Mouse (Mus musculus): ENCODE results near the gene Jmjd1c. TPM values are rescaled to one million over a fixed set of nuclear protein-coding genes. Genes with fewer than 3 reads are reported as not detected.

The Jmjd1c gene
- polyA plus RNA-seq, 1 experiment = 22.7 TPM

DNA sequence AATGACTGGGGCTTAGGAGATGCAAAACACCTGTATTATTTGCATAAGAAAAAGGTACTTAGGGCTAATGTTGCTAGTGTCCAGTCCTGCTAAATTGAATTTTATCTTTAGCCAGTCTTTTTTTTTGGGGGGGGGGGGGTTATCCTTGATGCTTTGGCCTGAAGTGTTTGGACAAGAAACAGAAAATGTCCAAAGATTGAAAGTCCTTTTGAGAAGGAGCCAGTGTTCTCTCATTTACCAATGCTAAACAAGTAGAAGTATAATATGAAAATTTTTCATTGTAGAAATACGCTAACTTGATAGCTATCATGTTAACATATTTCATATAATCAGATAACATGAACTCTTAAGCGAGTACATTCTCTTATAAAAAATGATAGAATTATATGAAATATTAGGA lies 92.0 kb downstream of the Jmjd1c start:
- WGBS = 85% methylated on average over 2 of the region's 2 CpGs
- Histone ChIP-seq H3K36me3 (ENCODE audit: control insufficient read depth, insufficient read depth, low read length) (peaks cover 7% of the 10 kb centered on the region; the same call in 1 of the 2 replicates), H3K4me1 (ENCODE audit: control insufficient read depth, insufficient read depth, insufficient read length, low read length) (peaks cover 6% of the 10 kb centered on the region; the same call in 1 of the 2 replicates), H3K27ac (ENCODE audit: insufficient read depth, low read depth, low read length) (no peak overlapping the region), H3K27me3 (ENCODE audit: control insufficient read depth, insufficient read depth, low read length) (no peaks in the 10 kb centered on the region), H3K4me3 (ENCODE audit: low read depth, low read length) (no peak overlapping the region)
- TF ChIP-seq CTCF (IDR thresholded peaks at IDR 0.05; ENCODE audit: extremely low read depth, insufficient read length, insufficient replicate concordance, low read depth, low read length) = no peak
- no peak for TF ChIP-seq POLR2A (IDR thresholded peaks at IDR 0.05; ENCODE audit: low read depth, low read length)

- TF ChIP-seq CTCF (IDR thresholded peaks at IDR 0.05; ENCODE audit: extremely low read depth, insufficient read length, insufficient replicate concordance, low read depth, low read length) = no peak
- no peak for TF ChIP-seq POLR2A (IDR thresholded peaks at IDR 0.05; ENCODE audit: low read depth, low read length)
These were observed 93.1 kb downstream of the Jmjd1c start for GRCm38 (mm10) chr10:67189057-67189456.

GRCm38 (mm10) chr10:67190261-67190660 lies 94.3 kb downstream of the Jmjd1c start:
- Histone ChIP-seq H3K4me3 (ENCODE audit: low read depth, low read length) (no peak overlapping the region), H3K36me3 (ENCODE audit: control insufficient read depth, insufficient read depth, low read length) (peaks cover 11% of the 10 kb centered on the region), H3K4me1 (ENCODE audit: control insufficient read depth, insufficient read depth, insufficient read length, low read length) (peaks cover 6% of the 10 kb centered on the region; the same call in 1 of the 2 replicates), H3K27me3 (ENCODE audit: control insufficient read depth, insufficient read depth, low read length) (no peaks in the 10 kb centered on the region), H3K27ac (ENCODE audit: insufficient read depth, low read depth, low read length) (no peak overlapping the region)
- TF ChIP-seq POLR2A (IDR thresholded peaks at IDR 0.05; ENCODE audit: low read depth, low read length) (no peak), CTCF (IDR thresholded peaks at IDR 0.05; ENCODE audit: extremely low read depth, insufficient read length, insufficient replicate concordance, low read depth, low read length) (peak; percentile 46; the same call in 1 of the 2 replicates)
- WGBS = 56% methylated on average over 1 of the region's 1 CpGs

More at GRCm38 (mm10) chr10:67189057-67189456, 93.1 kb downstream of the Jmjd1c start:
- H3K27ac ChIP-seq (ENCODE audit: insufficient read depth, low read depth, low read length) = no peak overlapping the region
- H3K27me3 ChIP-seq (ENCODE audit: control insufficient read depth, insufficient read depth, low read length) = no peaks in the 10 kb centered on the region
- no peak overlapping the region for H3K4me3 ChIP-seq (ENCODE audit: low read depth, low read length)
- peaks cover 4% of the 10 kb centered on the region; the same call in 1 of the 2 replicates for H3K4me1 ChIP-seq (ENCODE audit: control insufficient read depth, insufficient read depth, insufficient read length, low read length)
- peaks cover 8% of the 10 kb centered on the region; the same call in 1 of the 2 replicates for H3K36me3 ChIP-seq (ENCODE audit: control insufficient read depth, insufficient read depth, low read length)

DNA sequence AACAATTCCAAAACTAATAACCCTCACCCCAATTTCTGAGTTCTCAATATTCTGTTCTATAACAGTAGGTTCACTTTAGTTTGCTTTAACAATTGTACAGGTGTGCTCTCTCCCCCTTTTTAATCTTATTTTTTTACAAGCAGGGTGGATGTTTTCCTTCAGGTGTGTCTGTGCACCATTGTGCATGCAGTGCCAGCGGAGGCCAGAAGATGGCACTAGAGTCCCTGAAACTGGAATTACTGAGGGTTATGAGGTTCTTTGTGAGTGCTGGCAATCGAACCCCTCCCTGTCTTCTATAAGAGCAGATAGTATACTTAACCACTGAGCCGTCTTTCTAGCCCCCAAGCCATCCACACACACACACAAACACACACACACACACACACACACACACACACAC lies 96.4 kb downstream of the Jmjd1c start:
- Histone ChIP-seq H3K27ac (ENCODE audit: insufficient read depth, low read depth, low read length) (no peak overlapping the region), H3K4me1 (ENCODE audit: control insufficient read depth, insufficient read depth, insufficient read length, low read length) (peaks cover 10% of the 10 kb centered on the region; the same call in 1 of the 2 replicates), H3K36me3 (ENCODE audit: control insufficient read depth, insufficient read depth, low read length) (peaks cover 11% of the 10 kb centered on the region), H3K4me3 (ENCODE audit: low read depth, low read length) (no peak overlapping the region), H3K27me3 (ENCODE audit: control insufficient read depth, insufficient read depth, low read length) (no peaks in the 10 kb centered on the region)
- peak; percentile 55; the same call in 1 of the 2 replicates for TF ChIP-seq CTCF (IDR thresholded peaks at IDR 0.05; ENCODE audit: extremely low read depth, insufficient read length, insufficient replicate concordance, low read depth, low read length)
- no peak for TF ChIP-seq POLR2A (IDR thresholded peaks at IDR 0.05; ENCODE audit: low read depth, low read length)
- WGBS = 93% methylated on average over 3 of the region's 3 CpGs

DNA sequence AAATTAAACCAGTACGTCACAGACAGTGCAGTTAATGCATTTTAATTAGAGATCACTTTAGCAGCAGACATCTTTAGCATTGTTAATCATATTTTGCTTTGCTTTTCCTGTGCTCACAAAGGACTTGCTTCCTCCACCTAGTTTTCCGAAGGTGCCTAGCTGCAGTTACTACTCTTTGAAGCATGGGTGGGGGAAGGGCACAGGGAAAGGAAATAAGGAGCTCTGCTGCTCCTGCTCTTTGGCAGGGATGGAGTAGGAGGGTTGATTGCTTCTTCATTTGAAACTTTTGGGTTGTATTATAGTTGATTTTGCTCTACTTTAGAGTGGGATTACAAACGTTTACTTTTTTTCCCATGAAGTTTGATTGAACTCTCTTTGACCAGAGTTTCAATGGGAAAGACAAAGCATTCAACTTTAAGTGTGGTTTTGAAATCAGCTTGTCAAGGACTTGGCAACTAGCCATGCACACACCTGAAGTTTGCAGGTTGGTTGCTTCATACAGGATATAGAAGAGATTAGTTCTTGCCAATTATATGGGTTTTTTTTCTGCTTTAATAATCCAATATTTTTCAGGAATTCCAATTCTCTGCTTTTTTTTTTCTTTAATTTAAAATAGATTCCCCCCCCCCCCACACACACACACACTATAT lies 97.2 kb downstream of the Jmjd1c start:
- H3K27ac ChIP-seq (ENCODE audit: insufficient read depth, low read depth, low read length) = no peak overlapping the region
- peaks cover 11% of the 10 kb centered on the region for H3K36me3 ChIP-seq (ENCODE audit: control insufficient read depth, insufficient read depth, low read length)
- H3K4me3 ChIP-seq (ENCODE audit: low read depth, low read length) = no peak overlapping the region
- WGBS = 35% methylated on average over 3 of the region's 3 CpGs
- TF ChIP-seq POLR2A (IDR thresholded peaks at IDR 0.05; ENCODE audit: low read depth, low read length) (no peak), CTCF (IDR thresholded peaks at IDR 0.05; ENCODE audit: extremely low read depth, insufficient read length, insufficient replicate concordance, low read depth, low read length) (no peak)
- no peaks in the 10 kb centered on the region for H3K27me3 ChIP-seq (ENCODE audit: control insufficient read depth, insufficient read depth, low read length)
- H3K4me1 ChIP-seq (ENCODE audit: control insufficient read depth, insufficient read depth, insufficient read length, low read length) = peaks cover 10% of the 10 kb centered on the region; the same call in 1 of the 2 replicates

DNA sequence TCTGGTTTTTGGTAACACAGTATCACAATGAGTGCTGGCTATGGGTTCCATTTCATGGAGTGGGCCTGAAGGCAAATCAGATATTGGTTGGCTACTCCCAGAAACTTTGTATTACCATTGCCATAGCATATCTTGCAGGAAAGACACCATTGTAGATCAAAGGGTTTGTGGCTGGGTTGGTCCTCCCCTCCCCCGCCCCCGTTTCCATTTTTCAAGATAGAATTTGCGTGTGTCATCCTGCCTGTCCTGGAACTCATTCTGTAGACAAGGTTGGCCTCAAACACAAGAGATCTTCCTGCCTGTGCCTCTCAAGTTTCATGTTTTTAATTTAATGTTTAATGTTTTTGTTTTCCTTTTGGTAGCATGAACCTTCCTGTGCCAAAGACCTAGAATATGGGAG lies 98.1 kb downstream of the Jmjd1c start:
- no peak for TF ChIP-seq CTCF (IDR thresholded peaks at IDR 0.05; ENCODE audit: extremely low read depth, insufficient read length, insufficient replicate concordance, low read depth, low read length)
- no peak for TF ChIP-seq POLR2A (IDR thresholded peaks at IDR 0.05; ENCODE audit: low read depth, low read length)
- Histone ChIP-seq H3K36me3 (ENCODE audit: control insufficient read depth, insufficient read depth, low read length) (peaks cover 12% of the 10 kb centered on the region), H3K4me3 (ENCODE audit: low read depth, low read length) (no peak overlapping the region), H3K27ac (ENCODE audit: insufficient read depth, low read depth, low read length) (no peak overlapping the region), H3K27me3 (ENCODE audit: control insufficient read depth, insufficient read depth, low read length) (no peaks in the 10 kb centered on the region), H3K4me1 (ENCODE audit: control insufficient read depth, insufficient read depth, insufficient read length, low read length) (peaks cover 9% of the 10 kb centered on the region; the same call in 1 of the 2 replicates)
- 88% methylated on average over 3 of the region's 3 CpGs for WGBS

DNA sequence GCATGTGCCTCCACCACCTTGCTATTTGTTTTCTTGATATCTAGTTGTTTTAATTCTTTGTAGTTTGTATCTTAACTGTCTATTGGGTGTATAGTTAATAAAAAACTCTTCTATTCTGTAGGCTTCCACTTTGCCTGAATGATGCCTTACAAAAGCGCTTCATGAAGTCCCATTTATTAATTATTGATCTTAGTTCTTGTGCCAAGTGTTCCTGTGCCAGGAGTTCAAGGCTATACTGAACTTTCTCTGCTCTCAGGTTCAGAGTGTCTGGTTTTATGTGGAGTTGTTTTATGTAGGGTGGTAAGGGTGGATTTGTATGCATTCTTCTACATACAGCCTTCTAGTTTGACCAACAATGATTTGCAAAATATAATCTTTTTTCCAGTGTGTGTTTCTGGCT lies 99.7 kb downstream of the Jmjd1c start:
- TF ChIP-seq POLR2A (IDR thresholded peaks at IDR 0.05; ENCODE audit: low read depth, low read length) (no peak), CTCF (IDR thresholded peaks at IDR 0.05; ENCODE audit: extremely low read depth, insufficient read length, insufficient replicate concordance, low read depth, low read length) (no peak)
- H3K4me3 ChIP-seq (ENCODE audit: low read depth, low read length) = no peak overlapping the region
- H3K4me1 ChIP-seq (ENCODE audit: control insufficient read depth, insufficient read depth, insufficient read length, low read length) = peaks cover 8% of the 10 kb centered on the region; the same call in 1 of the 2 replicates
- no peak overlapping the region for H3K27ac ChIP-seq (ENCODE audit: insufficient read depth, low read depth, low read length)
- peaks cover 14% of the 10 kb centered on the region for H3K36me3 ChIP-seq (ENCODE audit: control insufficient read depth, insufficient read depth, low read length)
- no peaks in the 10 kb centered on the region for H3K27me3 ChIP-seq (ENCODE audit: control insufficient read depth, insufficient read depth, low read length)
- 49% methylated on average over 1 of the region's 1 CpGs for WGBS

Data from small intestine, adult 2 months (tissue).